Mouse (Mus musculus) common myeloid progenitor, adult 5-6 weeks (primary cell): ENCODE data around the gene Tbca. TPM values are rescaled to one million over a fixed set of nuclear protein-coding genes. Genes with fewer than 3 reads are reported as not detected.

Experiments used
- ATAC-seq: replicated peaks from 2 replicates; pipeline ENCODE4 v1.8.0; 2016; ENCODE audit warnings: low read depth, mild to moderate bottlenecking, moderate TSS enrichment, inconsistent platforms; ENCODE audit not compliant: poor library complexity, severe bottlenecking
- total RNA-seq: library from RNA; stranded (forward); fragments of 200-1000, 187-1606 nt; gene quantifications from 2 replicates; pipeline ENCODE4 v1.2.3, GENCODE M21; 2017

Gene Tbca
- total RNA-seq, 1 experiment from 2014 or later, result 199 TPM

DNA sequence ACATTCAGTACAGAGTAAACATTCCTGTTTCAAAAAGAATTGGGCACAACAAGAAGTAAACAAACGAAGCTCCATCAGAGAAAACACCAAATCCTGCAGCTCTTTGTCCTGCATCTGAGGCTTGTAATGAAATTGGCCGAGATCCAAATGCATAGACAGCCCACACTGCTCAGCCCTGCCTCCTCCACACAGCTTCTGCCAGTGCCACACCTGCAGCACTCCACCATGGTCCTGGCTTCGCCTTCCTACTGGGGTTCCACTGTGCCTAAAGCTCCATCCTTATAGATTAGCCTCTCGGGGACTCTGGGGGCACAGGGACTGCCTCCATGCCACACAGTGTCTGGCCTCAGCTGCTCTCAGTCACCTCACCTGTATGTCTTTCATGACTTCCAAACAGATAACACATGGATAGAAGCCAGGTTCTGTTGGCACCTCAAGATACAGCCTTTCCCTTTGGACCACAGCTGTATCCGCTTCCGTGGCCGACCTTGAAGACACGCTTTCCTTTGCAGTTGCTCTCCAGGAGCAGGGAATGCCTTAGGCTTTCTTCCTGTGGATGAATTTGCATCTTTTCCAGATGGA is 50.1 kb downstream of the Tbca start:
- no peak for ATAC-seq

DNA sequence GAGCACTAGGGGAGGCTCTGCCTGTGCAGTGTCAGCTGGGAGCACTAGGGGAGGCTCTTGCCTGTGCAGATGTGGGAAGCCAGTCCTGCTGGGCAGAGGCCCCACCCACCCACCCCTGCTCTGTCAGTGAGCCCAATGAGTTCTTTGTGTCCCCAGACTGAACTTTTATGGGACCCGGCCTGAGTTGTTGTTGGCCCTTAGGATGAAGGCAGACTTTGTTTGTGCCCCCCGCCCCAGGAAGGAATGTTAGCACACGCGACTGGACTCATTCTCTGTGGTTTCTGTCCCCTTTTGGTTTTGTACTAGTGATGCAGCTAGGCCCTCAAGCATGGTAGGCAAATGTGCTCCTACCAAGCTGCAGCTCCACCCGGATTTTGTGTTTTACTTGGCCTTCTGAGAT is 54.5 kb downstream of the Tbca start:
- no peak for ATAC-seq

DNA sequence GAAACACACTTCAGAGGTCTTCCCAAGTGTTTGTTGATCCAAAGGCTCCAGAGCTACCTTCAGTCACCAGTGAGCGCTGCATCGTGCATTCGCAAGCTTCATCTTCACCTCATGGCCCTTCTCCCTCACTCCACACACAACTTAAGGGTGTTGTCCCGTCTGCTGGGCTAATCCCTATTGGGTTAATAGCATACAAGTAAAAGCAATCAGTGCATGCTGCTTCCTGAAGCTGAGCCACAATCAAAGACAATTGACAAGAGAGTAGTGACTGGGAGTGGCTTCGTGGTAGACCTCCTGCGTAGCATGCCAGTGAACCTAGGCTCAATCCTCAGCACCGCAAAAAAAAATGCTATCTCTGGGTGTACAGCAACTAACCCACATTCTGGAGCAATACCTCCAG is 59.2 kb downstream of the Tbca start:
- ATAC-seq, result no peak

DNA sequence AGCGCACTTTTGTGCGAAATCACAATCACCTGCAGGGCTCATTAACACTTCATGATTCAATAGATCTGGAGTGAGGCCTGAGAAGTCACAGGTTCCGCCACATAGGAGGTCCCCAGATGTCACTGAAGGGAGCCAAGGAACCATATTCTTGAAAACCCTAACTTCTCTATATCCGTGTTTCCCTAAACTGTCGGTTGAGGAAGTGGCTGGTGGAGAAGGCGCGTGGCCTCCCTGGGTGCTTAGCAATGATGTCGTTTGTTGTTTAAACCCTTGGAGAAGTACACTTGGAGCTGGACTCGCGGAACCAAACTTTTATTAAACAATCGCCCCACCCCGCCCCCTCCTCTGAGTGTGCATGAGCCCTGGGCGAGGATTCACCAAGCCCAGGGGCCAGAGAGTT is 60.6 kb downstream of the Tbca start:
- no peak for ATAC-seq

DNA sequence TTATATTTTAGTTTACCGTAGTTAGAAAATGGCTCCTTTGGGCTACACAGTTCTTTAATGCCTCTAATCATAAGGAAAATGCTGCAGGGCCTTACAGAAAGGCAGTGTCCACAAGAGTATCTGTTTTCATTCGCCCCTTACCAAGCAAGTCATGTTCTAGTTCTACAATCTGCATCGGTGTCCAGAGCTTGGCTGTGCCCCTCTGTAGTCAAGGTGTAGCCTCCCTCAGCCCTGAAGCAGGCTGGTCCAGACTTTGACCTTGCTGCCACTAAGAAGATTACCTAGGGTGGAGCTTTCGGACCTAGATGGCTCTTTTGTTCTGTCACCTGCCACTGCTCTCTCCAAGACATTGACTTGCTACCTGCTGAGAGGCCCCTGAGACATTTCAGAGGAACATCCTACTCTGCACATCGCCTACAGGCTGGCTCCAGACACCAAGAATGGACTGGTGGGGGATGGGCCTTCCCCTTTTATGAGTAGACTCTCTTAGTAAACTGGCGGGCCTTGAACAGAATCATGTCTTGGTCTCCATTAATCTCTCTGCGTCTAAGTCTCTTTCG is 69.4 kb downstream of the Tbca start:
- no peak for ATAC-seq

DNA sequence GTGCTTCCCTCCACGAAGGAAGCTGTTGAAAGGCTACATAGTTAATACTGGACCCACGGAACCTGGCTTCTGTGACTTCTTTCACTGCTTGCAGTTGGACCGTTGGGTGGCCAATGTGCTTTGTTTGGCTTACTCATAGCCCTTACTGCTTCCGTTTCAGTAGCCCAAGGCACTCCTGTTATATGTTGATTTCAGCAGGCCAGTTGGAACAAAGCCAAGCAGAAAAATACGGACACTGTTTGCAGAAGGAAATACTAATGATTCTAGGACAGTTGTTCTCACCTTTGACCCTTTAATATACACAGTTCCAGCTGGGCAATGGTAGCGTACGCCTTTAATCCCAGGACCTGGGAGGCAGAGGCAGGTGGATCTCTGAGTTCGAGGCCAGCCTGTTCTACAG is 70.5 kb downstream of the Tbca start:
- ATAC-seq, result no peak

DNA sequence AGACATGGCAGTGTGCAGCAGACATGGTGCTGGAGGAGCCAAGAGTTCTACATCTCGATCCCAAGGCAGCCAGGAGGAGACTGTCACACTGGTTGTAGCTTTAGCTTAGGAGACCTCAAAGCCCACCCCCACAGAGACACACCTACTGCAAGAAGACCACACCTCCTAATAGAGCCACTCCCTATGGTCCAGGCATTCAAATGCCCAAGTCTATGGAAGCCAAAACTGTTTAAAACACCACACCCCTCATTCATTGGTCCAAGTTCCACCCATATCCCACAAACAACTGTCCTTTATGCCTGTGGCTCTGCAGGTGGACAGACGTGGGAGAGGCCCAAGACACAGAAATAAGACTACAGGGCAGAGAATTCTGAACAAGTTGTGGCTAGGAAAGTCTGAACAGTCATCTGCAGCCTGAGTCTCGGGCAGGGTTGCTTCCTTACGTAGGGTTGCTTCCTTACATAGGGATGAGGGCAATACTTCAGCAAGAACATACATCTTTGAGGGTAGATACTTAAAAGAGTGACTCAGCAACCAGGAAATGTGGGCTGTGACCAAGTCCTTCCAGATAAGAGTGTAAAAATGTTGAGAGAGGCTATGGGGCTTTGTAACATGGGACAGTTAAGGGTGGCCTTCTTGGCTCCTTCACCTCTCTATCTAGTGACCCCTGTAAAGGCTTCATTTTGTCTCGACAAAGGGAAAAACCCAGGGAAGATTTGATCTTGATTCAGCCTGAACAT is 74.0 kb downstream of the Tbca start:
- ATAC-seq, result peak; percentile 77

DNA sequence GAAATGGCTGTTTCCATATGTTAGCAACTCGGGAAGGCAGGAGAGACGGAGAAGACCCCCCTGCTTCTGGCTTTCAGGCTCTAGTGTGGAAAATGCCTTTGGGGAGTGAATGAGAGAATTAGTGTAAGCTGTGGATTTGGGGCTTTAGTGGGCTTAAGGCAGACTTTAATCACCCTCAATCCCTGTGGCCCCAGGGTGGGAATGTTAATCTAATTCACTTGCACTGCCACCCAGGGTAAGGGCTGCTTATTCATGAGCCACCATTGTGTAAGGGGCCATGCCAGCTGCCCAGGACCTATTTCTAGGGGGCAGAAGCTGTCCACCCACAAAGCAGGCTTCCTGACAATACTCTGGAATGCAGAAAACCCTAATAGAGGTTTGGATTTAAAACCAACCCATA is 78.2 kb downstream of the Tbca start:
- ATAC-seq, result no peak

DNA sequence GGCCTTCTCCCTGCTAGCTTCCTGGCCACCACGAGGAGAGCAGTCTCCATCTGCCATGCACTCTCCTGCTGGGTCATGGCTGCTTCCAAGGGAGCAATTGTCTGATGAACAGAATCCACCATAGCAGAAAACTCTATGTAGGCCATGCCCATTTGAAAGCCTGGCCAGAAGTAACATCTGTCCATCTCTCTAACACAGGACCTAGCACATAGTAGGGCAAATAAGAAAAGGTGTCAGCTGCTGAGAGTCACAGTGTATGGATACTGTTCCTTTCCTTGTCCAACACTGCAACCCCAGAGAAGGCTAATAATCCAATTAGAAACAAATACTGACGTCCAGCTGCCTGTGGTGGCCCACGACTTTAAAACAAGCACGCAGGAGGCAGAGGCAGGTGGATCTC is 79.1 kb downstream of the Tbca start:
- ATAC-seq, result no peak

DNA sequence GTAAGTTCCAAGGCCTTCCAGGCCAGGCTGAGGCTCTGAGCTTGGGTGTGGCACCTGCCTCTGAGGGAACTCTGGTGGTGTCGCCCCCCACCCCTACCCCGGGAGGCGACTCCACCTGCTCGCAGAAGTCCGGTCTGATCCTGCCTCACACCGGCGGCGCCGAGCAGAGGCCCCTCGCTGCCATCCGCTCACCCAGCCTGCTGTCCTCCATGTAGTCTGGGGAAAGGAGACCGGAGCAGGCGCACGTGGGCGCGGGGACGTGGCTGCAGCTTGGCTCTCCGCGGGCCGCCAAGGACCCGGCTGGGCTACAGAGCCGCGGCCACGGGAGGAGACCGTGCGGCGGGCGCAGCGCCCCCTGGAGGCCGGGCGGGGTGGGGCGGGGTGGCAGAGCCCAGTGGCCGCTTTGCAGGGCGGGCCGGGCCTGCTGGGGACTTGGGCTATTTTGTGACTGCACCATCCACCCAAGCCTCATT is 79.8 kb downstream of the Tbca start:
- ATAC-seq, result peak; percentile 74

DNA sequence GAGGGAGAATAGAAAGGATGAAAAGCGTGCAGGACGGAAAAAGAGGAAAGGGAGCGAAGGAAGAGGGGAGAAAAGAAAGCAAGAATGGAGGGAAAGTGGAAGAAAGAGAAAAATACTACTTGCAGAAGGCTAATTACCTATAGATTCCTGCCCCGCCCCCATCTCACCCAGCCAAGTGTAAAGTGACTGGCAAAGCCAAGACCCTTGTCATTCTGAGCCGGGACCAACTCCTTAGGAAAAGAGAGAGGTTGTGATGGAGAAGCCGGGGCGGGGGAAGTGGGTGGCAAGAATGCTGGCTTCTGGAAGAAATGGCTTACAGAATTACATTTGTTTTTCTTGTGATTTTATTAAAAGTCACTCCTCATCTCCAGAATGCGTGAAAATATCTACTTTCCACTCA is 80.8 kb downstream of the Tbca start:
- no peak for ATAC-seq

DNA sequence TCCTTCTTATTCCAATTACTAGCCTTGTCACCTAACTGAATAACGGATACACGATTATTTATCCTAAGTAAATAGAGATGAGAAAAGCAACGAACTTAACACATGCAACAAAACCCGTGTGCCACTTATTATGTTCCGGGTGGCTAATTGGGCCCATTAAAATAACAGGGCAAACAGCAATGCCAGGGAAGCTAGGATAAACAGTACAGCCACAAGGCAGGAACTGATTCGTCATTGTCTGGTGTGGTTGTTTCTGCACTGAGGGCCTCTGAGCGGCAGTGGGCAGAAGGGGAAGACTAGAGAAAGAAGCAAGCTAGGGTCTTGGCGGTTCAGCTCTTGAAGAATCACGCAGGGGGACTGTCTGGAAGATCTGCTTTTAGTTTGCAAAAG is 81.4 kb downstream of the Tbca start:
- ATAC-seq, result no peak

DNA sequence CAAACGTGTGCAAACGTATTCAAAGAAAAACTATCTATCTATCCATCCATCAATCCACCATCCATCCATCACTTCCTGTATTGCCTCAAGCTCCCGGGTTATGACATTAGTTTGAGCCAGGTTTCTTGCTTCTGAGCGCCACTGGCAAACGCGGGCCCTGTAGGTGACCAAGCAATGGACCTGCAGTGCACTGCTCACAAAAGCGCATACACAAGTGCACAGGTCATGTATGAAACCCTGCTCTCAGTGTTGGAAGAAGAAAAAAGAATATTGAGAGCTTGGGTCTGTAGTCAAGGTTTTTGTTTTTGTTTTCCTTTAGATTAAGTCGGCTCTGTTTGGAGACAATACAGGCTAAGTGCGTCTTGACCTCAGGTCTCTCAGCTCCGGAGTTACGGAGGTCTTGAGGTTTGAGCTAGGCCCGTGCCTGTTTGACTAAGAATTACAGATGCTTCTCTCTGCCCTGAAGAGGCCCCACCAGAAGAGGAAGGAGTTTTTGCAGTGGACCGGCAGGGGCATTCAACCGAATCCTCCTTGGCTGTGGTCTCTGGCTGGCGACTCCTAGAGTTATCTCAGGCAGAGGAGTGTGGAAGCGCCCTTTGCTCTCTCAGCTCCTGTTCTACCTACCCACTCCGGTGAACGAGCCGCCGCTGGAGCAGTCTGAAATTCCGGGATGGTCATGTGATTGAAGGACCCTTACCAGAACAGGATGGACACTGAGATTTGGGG is 81.9 kb downstream of the Tbca start:
- ATAC-seq, result peak; percentile 46; the same call in 1 of the 2 replicates

DNA sequence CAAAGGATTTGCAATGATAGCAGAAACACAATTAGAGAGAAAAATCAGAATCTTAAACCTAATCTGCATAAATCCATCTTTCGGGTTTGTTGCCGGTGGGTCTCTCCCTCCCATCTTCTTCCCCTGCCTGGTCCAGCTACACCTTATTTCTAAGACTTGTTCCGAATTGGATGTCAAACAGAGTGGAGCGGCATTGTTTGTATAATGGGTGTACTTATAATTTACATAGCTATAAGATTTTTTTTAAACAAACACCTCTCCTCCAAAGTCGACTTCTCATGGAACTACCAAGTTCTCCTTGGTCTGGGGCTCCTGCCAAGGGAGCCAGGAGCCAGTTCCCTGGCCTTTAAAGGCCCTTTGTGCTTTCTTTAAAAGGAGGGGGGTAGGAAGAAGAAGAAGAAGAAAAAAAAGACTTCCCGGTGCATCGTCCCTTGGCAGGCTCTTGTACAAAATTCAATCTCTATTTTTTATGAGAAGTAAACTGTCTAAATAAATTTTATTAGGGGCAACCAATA is 83.2 kb downstream of the Tbca start:
- ATAC-seq, result no peak

DNA sequence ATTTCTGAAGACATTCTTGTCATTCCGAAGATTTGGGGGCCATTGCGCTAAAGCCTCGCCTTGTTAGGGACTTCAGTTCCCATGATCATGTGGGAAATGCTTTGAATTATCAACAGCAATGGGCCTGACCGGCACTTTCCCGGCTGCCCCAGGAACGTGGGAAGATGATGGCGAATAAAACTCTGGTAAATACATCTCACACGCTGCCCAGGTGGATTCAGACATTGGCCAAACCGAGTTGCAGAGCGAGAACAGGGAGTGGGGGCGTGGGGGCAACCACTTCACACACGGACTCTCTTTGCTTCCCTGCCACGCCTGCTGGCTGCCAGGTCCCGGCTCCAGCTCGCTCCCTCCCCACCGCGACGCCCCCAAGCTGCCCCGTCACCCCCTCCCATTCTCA is 83.7 kb downstream of the Tbca start:
- no peak for ATAC-seq

DNA sequence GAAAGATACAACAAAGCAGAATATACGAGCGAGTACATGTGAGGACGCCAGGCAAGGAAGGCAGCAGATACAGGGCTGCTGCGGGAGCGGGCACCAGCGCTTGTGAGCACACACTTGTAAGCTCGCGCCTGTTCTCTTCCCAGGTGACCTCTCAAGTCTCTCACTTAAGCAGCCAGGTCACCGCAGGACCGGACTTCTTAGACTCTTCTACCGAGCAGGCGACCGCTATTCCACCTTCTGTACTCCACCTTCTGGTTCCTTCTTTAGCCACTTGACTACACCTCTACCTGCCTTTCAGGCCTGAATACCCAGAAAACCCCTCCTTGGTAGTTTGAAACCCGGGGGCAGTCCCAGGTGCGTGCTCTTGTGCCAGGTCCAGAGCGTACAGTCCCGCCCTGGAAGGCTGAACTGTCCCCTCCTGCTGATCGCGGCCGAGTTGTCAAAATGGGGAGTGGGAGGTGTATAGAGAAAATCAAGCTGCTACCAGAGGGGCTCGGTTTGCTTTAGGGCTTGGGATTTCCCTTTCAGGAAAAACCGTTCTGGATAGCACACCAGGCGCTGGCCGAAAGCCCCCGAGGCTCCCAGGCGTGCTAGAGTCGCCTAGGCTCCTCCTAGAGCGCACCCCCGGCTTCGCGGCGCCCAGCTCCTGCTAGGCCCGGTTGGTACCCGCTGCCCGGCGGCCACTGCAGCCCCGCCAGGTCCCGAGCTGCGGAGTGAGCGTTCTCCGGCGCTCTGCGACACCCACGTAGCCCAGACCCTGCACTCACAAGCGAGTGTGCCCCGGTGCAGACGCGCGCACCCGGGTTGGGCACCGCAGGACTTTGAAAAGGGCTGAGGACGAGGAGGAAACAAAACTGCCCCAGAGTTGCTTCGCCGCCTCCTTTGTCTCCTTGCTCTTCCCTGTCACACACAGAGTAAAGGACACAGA is 84.7 kb downstream of the Tbca start:
- ATAC-seq, result no peak

DNA sequence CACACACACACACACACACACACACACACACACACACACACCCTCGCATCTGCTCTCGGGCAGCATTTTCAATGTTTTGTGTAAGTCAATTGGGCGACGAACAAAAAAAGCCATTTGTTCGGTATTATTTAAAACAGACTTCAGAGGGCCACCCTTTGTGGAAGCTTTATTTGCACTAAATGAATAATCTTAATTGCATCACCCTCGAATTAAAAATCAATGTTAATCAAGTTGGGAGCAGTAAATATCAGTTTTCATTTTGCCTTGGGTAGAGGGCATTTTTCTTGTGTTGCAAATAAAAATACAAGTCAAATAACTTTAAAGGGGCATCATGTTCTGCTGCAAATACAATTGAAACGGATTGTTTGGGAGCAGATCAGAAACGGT is 85.3 kb downstream of the Tbca start:
- no peak for ATAC-seq

DNA sequence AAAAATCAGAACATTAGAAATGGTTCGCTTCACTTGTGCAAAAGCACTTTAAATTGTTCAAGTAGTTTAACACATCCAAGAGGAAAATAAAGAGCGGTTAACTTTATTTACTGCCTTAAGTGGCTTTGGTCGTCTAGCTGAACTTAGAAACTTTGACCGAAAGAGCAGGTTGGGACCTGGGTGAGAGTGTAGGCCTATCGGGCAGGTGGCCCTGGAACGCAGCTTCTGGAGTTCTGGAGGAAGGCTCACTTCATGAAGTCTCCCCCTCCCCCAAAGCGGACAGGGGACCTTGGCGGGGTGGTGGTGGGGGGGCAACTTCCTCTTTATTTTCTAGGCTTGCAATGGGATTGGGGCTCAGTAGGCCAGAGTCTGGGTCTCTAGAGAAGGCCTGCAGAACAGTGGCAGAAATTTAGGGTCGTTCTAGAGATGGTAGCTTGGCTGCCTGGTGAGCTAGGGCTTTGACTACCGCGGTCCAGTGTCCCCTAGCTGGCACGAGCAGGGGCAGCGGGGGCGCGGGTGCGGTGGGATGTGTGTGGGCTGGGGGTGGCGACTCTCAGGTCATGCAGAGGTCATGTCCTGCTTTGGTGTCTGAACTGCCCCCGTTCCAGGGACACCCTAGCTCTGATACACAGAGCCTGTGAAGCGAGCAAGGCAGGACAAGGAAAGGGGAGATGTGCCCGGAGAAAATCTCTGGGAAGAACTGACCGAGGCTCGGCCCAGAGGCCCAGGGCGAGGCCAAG is 86.1 kb downstream of the Tbca start:
- no peak for ATAC-seq

DNA sequence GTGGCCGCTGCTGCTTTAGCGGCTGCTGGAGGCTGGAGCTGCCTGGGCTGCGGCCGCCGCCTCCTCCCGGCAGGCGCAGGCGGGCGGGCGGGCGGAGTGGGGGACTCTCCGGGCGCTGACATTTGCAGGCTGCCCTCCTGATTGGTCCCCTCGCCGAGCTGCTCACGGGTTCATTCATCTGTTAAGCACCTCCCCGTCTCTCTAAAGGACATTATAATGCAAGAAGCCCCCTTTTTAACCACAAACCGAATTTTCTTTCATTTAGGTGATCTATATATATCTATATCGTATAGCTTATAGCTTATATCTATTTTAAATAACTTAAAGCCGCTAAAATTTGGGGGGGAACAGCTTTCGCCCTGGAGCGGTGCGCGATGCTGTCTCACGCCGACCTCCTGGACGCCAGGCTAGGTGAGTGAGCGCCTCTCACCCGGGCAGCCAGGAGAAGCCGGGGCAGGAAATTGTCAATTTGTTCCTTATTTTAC is 86.7 kb downstream of the Tbca start, which contains the start of gene Otp:
TSS of gene Otp (plus strand) at position 207 of the 485 bp plus-strand sequence.
- ATAC-seq, result no peak
